Mouse (Mus musculus) inflammation-experienced regulatory T-cells, adult 16 weeks (primary cell): ENCODE results near the gene Gm10130. TPM values are rescaled to one million over a fixed set of nuclear protein-coding genes. Genes with fewer than 3 reads are reported as not detected.

Experiments
- polyA plus RNA-seq: library from polyadenylated mRNA; unstranded; fragments of 100-300 nt; shearing (Covaris generic); gene quantifications from one replicate; pipeline ENCODE4 v1.2.1, GENCODE M21; 2017

The Gm10130 gene
- 23.6 TPM for polyA plus RNA-seq

DNA sequence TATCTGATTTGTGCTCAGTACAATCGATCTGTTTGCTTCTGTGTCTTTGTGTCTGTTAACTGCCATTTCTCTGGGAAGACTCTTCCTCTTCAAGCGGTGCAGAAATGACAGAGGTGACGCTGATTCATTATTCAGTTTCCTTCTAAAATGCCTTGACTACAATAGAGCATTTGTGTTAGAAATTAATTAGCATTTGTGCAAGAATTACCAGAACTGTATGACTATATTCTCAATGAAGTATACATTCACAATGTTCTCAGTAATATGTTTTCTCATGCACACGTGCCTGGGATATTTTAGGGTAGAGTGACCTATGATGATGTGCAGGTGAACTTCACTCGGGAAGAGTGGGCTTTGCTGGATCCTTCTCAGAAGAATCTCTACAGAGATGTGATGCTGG is at the start of gene Gm10130:
Gm10130 (plus strand) TSS at position 301 of the 400 bp plus-strand sequence.

DNA sequence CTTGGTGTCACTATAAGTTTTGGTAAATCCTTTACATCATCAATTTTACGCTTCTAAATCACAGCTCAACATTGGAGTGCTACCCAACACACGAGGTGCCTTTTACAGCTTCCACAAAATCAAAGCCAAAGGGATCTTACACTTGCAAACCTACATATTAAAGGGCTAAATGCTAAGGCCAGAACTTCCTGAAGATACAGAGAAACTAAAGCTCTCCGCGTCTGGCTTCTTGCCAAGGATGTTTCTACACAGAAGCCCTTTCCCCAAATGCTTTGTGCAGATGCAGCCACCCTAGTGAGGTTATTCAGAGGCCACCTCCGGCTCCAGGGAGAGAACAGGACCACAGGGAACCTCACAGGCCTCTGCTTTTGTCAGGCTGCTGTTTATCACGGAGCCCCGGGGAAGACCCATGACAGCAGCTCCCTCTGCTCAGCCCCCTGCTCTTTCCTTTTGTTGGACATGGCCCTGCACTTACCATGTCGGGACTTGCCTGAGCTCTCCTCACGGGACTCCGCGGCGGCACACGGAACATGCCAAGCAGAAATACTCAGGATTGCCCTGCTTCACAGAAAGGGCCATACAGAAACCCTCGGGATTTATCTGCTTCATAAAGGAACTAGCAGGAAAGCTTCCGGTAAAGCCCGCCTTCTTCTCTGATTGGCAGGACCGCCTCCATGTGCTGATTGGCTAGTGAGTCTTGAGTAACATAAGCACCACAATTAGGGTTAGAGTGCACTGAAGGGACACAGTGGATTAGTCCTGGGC is 38.8 kb downstream of the Gm10130 start, which contains the start of gene 3300002I08Rik:
3300002I08Rik (minus strand) TSS at position 653 of the 765 bp plus-strand sequence.

Other genes starting within 250 kb of the Gm10130 start
- gene Zfp120, start 187.0 kb upstream of the Gm10130 start, polyA plus RNA-seq = 35.8 TPM
- gene Gm10770, start 144.0 kb upstream of the Gm10130 start, polyA plus RNA-seq = not detected
- gene Gm14139, start 141.9 kb upstream of the Gm10130 start, polyA plus RNA-seq = 1.3 TPM
- gene Zfp937, start 105.6 kb upstream of the Gm10130 start, polyA plus RNA-seq = 20.5 TPM
- gene Gm21994, start 68.1 kb upstream of the Gm10130 start, polyA plus RNA-seq = 50.0 TPM
- 0.13 TPM for gene Gm14124, start 66.2 kb upstream of the Gm10130 start, polyA plus RNA-seq
- 9.5 TPM for gene 3300002I08Rik, start 39.1 kb downstream of the Gm10130 start, polyA plus RNA-seq
- gene Zfp442, start 127.8 kb downstream of the Gm10130 start, polyA plus RNA-seq = 13.0 TPM
- 1.0 TPM for gene Zfp345, start 161.4 kb downstream of the Gm10130 start, polyA plus RNA-seq
- gene Cst7, start 246.7 kb downstream of the Gm10130 start, polyA plus RNA-seq = 355 TPM